Mouse (Mus musculus): Measurements from ENCODE around the gene Esyt1. TPM values are rescaled to one million over a fixed set of nuclear protein-coding genes. Genes with fewer than 3 reads are reported as not detected.
"Not testable (repeated sequence)": the region's sequence is repeated elsewhere in the genome, so short reads cannot be mapped to it uniquely, and the experiment has no call there.

Esyt1 gene
- polyA plus RNA-seq, 1 experiment from 2014 or later, result 11.7 TPM

GRCm38 (mm10) chr10:128556286-128556685 is 30.6 kb upstream of the Esyt1 start:
- H3K4me3 ChIP-seq (ENCODE audit: low read depth, low read length), result no peak overlapping the region
- no peaks in the 10 kb centered on the region for H3K9me3 ChIP-seq (ENCODE audit: control insufficient read depth)
- no peaks in the 10 kb centered on the region for H3K27me3 ChIP-seq (replicated peaks; ENCODE audit: control insufficient read depth, insufficient read depth, low read length)
- H3K27ac ChIP-seq (ENCODE audit: low read depth, low read length), result no peak overlapping the region
- TF ChIP-seq CTCF (IDR thresholded peaks at IDR 0.05; ENCODE audit: low read depth), result peak; percentile 65
- no peak overlapping the region for H3K9ac ChIP-seq (ENCODE audit: low read depth, low read length)
- H3K36me3 ChIP-seq (ENCODE audit: control insufficient read depth, insufficient read depth), result peaks cover 41% of the 10 kb centered on the region
- H3K4me1 ChIP-seq (replicated peaks; ENCODE audit: control insufficient read depth, insufficient read depth, low read length), result no peaks in the 10 kb centered on the region
- no peak for ATAC-seq
- no peak overlapping the region for H3K4me2 ChIP-seq (replicated peaks; ENCODE audit: low read depth)

GRCm38 (mm10) chr10:128555567-128555966 is 29.9 kb upstream of the Esyt1 start:
- not testable (repeated sequence) for H3K9me3 ChIP-seq (ENCODE audit: control insufficient read depth); H3K4me2 ChIP-seq (replicated peaks; ENCODE audit: low read depth); ATAC-seq; H3K9ac ChIP-seq (ENCODE audit: low read depth, low read length); H3K27ac ChIP-seq (ENCODE audit: low read depth, low read length); H3K4me1 ChIP-seq (replicated peaks; ENCODE audit: control insufficient read depth, insufficient read depth, low read length); H3K4me3 ChIP-seq (ENCODE audit: low read depth, low read length); H3K27me3 ChIP-seq (replicated peaks; ENCODE audit: control insufficient read depth, insufficient read depth, low read length)
- WGBS, result 83% methylated on average over 1 of the region's 1 CpGs
- peaks cover 34% of the 10 kb centered on the region for H3K36me3 ChIP-seq (ENCODE audit: control insufficient read depth, insufficient read depth)

- WGBS, result 90% methylated on average over 11 of the region's 11 CpGs
- H3K9ac ChIP-seq (ENCODE audit: low read depth, low read length); H3K36me3 ChIP-seq (ENCODE audit: control insufficient read depth, insufficient read depth); H3K4me2 ChIP-seq (replicated peaks; ENCODE audit: low read depth); H3K9me3 ChIP-seq (ENCODE audit: control insufficient read depth); H3K27ac ChIP-seq (ENCODE audit: low read depth, low read length); ATAC-seq; H3K4me1 ChIP-seq (replicated peaks; ENCODE audit: control insufficient read depth, insufficient read depth, low read length); H3K27me3 ChIP-seq (replicated peaks; ENCODE audit: control insufficient read depth, insufficient read depth, low read length); H3K4me3 ChIP-seq (ENCODE audit: low read depth, low read length): not testable (repeated sequence)
Measured at GRCm38 (mm10) chr10:128550144-128550823, 24.6 kb upstream of the Esyt1 start.

GRCm38 (mm10) chr10:128549682-128550057 is 24.0 kb upstream of the Esyt1 start:
- not testable (repeated sequence) for H3K27ac ChIP-seq (ENCODE audit: low read depth, low read length); H3K4me3 ChIP-seq (ENCODE audit: low read depth, low read length); H3K27me3 ChIP-seq (replicated peaks; ENCODE audit: control insufficient read depth, insufficient read depth, low read length); H3K9me3 ChIP-seq (ENCODE audit: control insufficient read depth); ATAC-seq; H3K4me2 ChIP-seq (replicated peaks; ENCODE audit: low read depth); H3K4me1 ChIP-seq (replicated peaks; ENCODE audit: control insufficient read depth, insufficient read depth, low read length); H3K9ac ChIP-seq (ENCODE audit: low read depth, low read length)
- H3K36me3 ChIP-seq (ENCODE audit: control insufficient read depth, insufficient read depth), result peaks cover 11% of the 10 kb centered on the region
- WGBS, result 68% methylated on average over 6 of the region's 6 CpGs

- Histone ChIP-seq H3K9ac (ENCODE audit: low read depth, low read length) (peak within 1 kb of the TSS; percentile 88), H3K36me3 (ENCODE audit: control insufficient read depth, insufficient read depth) (peaks cover 17% of the 10 kb centered on the region), H3K27ac (ENCODE audit: low read depth, low read length) (peak within 1 kb of the TSS; percentile 89), H3K4me1 (replicated peaks; ENCODE audit: control insufficient read depth, insufficient read depth, low read length) (no peaks in the 10 kb centered on the region), H3K27me3 (replicated peaks; ENCODE audit: control insufficient read depth, insufficient read depth, low read length) (no peaks in the 10 kb centered on the region), H3K9me3 (ENCODE audit: control insufficient read depth) (no peaks in the 10 kb centered on the region), H3K4me3 (ENCODE audit: low read depth, low read length) (peak within 1 kb of the TSS; percentile 77), H3K4me2 (replicated peaks; ENCODE audit: low read depth) (peak within 1 kb of the TSS; percentile 88)
- TF ChIP-seq CTCF (IDR thresholded peaks at IDR 0.05; ENCODE audit: low read depth), result no peak
- WGBS, result under 1% methylated on average over 31 of the region's 31 CpGs
- ATAC-seq, result peak; percentile 87
Measured at GRCm38 (mm10) chr10:128548947-128549681, 23.4 kb upstream of the Esyt1 start, which contains the start of gene Rpl41. Gene Rpl41, minus strand, starts transcription at chr10:128549305.

GRCm38 (mm10) chr10:128548051-128548791 is 22.6 kb upstream of the Esyt1 start:
- H3K4me1 ChIP-seq (replicated peaks; ENCODE audit: control insufficient read depth, insufficient read depth, low read length); H3K9me3 ChIP-seq (ENCODE audit: control insufficient read depth); ATAC-seq; H3K27me3 ChIP-seq (replicated peaks; ENCODE audit: control insufficient read depth, insufficient read depth, low read length): not testable (repeated sequence)
- Histone ChIP-seq H3K27ac (ENCODE audit: low read depth, low read length) (peak overlapping the region; percentile 89), H3K9ac (ENCODE audit: low read depth, low read length) (peak overlapping the region; percentile 88), H3K4me3 (ENCODE audit: low read depth, low read length) (peak overlapping the region; percentile 77), H3K4me2 (replicated peaks; ENCODE audit: low read depth) (peak overlapping the region; percentile 88), H3K36me3 (ENCODE audit: control insufficient read depth, insufficient read depth) (peaks cover 26% of the 10 kb centered on the region)
- under 1% methylated on average over 25 of the region's 30 CpGs for WGBS
